Mouse (Mus musculus) cortical plate, adult 2 months (tissue): Measurements from ENCODE around the gene Map3k12.

Experiments used
- CTCF ChIP-seq: fragments of 200-500 bp; IDR thresholded peaks from 2 replicates; pipeline ENCODE4 v1.5.1; 2011; ENCODE audit warnings: mild to moderate bottlenecking, control low read depth, low read length; ENCODE audit not compliant: insufficient read depth; ENCODE audit errors: extremely low read depth
- POLR2A ChIP-seq: fragments of 200-500 bp; IDR thresholded peaks from 2 replicates; pipeline ENCODE4 v1.6.1; 2011; ENCODE audit warnings: mild to moderate bottlenecking, low read length, control low read depth; ENCODE audit not compliant: insufficient read depth; ENCODE audit errors: extremely low read depth

GRCm38 (mm10) chr15:102507561-102507960 lies 9.3 kb downstream of the Map3k12 start:
- no peak for TF ChIP-seq CTCF
- no peak for TF ChIP-seq POLR2A
